Mouse (Mus musculus) kidney, postnatal 14 days (tissue): ENCODE results near the gene Olfr791.

ENCODE experiments used
- DNase-seq: peaks from one replicate; pipeline ENCODE4 v3.0.0; 2022; ENCODE audit warnings: mixed read lengths

Gene Olfr791

DNA sequence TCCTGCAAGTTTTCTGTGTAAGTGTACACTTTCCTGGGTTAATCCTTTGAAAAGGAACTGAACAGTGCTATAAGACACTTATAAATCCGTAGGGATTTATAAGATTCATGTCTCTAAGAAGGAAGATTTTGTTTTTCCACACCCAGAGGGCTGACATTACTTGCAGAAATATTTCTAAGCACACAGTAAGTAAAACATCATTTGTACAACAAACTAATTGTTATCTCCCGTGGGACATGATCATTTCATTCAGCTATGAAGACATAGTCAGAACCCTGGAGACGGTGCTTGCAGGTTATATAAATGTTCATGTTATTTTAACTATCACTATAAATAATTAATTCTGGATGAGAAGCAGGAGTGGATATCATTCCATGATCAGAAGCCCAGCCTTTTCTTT lies at the start of gene Olfr791:
TSS of gene Olfr791 (plus strand) at position 301 of the 400 bp plus-strand sequence.
- no peak for DNase-seq

DNA sequence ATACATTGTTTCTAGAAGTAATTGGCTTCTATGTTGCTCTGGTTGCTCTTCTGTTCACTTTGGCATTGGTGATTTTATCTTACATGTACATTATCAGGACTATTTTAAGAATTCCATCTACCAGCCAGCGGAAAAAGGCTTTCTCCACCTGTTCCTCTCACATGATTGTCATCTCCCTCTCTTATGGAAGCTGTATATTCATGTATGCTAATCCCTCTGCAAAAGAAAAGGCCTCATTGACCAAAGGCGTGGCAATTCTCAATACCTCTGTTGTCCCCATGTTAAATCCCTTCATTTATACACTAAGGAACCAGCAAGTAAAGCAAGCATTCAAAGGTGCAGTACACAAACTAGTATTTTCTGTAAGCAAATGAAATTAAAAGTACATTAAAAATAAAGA lies 48.3 kb upstream of the Olfr791 start:
- no peak for DNase-seq

DNA sequence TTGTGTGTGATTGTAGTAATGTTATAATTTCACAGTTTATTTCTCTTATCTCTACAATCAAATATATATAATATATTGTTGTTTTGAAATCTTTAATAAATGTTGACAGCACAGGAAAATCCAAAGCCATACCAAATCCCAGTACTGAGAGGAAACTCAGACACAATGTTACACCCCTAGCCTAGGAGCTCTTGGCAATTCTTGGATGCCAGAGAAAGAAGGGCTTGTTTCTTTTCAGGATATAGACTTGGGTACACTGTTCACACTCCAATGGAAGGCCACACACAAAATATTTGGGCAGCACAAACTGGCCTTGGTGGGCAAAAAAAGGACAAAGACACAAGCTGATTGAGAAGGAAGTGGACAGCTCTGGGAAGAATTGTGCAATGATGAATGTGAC lies 47.9 kb upstream of the Olfr791 start:
- no peak for DNase-seq

DNA sequence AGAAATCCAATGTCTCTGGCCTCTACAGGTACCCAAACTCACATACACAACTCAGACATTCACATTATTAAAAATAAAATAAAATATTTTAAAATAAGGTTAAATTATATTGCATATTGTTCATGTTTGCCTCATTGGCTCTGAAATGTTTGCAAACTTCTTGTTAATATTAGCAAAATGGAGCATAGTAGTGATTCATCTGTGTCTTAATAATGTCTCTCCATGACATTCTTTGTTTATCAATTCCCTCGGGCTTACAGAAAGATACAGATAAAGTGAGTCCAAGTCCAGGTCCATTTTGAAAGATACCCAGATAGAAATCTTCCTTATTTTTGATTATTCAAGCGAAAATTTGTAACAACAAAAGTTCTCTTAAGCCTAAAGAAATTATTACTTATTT lies 37.1 kb upstream of the Olfr791 start, which contains the start of gene Olfr789:
TSS of gene Olfr789 (plus strand) at position 301 of the 400 bp plus-strand sequence.
- no peak for DNase-seq

DNA sequence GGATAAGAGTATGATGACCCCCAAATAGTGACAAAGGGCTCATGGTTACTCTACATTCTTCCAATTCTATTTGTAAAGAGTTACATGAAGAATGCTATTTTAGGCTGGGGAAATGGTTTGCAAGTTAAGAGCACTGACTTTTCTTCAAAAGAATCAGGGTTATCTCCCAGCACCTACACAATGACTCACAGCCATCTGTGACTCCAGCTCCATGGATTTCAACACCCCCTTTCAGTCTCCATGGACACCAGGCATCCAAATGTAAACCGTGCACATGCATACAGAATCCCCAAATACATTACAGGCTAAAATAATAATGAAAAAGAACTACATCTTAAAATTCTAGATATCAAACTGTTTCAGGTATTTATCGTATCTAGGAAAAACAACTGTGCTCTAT lies 31.5 kb upstream of the Olfr791 start:
- DNase-seq: no peak

DNA sequence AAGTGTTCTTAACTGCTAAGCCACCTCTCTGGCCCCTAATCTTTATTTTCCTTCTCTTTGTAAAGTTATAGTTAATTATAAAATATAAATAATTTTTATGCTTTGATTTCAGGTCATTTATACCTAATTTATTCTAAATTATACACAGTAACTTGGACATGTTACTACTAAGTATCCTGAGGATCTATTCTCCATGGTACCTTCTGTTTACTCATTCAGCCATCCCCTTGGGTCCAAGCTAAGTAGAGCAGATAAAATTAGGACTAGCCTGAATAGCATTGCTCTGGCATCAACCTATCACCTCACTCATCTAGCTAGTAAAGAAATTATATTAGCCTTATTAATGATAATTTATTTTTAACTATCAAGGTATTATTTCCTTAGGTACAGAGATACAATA lies 23.4 kb upstream of the Olfr791 start, which contains the start of gene Olfr790:
TSS of gene Olfr790 (plus strand) at position 301 of the 400 bp plus-strand sequence.
- no peak for DNase-seq

DNA sequence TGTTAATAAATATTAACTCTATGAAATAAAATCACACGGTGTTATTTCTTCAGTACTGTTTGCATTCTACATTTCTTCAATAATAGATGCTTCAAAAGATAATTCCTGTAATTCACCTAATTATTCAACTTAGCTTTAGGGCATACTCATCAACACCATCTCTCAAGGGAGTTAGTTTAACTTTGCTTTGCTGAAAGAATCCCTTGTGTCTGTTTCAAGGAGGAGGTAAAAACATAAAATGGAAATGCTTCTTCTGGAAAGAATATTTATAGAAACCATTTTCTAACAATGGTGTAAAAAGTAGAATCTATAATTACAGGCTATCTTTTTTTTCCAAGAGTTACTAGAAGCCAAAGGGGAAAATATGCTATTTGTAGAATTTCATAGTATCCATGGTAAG lies 17.3 kb downstream of the Olfr791 start, which contains the start of gene Olfr792:
TSS of gene Olfr792 (plus strand) at position 301 of the 400 bp plus-strand sequence.
- DNase-seq: no peak

DNA sequence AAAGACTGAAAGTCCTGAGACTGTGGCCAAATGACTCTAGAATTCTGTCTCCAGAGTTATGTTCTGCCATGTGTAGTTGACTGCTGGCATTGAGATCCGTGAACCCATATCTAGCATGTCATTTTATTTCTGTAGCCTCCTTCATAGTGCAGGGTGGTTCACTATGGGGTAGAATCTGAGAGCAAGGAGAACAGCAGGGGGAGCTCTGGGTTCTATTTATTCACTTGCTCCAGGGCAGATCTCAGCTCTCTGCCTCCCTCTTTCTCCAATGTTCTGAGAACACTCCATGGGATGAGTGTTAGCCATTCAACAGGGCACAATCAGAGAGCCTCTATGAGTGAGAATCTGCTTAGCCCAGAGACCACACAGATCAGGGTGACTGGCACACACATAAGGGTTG lies 27.8 kb downstream of the Olfr791 start:
- DNase-seq: peak; percentile 4

DNA sequence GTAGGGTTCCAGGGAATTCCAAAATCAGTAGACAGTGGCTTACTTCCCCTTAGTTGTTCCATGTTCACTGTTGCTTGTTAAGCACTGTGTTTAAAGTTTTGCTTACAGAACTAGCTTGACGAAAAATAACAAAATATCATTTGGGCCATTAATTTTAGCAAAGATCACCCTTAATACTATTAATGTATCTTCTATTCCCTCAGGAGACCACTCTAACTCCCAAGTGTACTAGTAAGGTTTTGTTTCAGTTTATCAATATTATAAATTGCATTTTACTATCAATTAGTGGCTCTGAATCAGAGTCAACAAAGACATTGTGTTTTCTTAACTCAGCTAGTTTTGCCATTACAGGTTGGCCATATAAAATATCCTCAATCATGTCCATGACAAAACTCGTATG lies 45.8 kb downstream of the Olfr791 start, which contains the start of gene Olfr794:
TSS of gene Olfr794 (plus strand) at position 301 of the 400 bp plus-strand sequence.
- no peak for DNase-seq

DNA sequence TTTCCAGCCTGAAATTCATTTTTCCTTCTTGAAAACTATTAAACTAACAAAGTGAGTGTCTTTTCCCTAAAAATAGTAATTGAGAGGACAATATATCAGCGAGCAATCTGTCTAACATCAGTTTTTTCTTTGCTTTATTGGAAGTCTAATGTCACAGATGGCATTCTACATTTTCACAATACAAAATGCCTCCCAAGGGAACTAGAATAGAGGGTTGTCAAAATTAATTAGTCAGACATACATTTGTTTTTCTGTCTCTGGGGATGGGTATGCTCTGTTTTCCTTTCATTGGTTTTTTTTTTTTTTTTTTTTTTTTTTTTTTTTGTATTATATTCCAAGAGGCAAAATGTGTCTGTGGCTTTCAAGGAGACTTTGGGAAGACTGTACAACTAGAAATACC lies 55.5 kb downstream of the Olfr791 start:
- no peak for DNase-seq
